Mouse (Mus musculus): ENCODE results near the gene Hist1h3i. TPM values are rescaled to one million over a fixed set of nuclear protein-coding genes. Genes with fewer than 3 reads are reported as not detected.

Gene Hist1h3i
- polyA plus RNA-seq, 1 experiment from 2014 or later = 294 TPM

Small RNA genes lying within 50 kb of the gene (microRNA-seq; reads per million reads assigned to microRNA genes)
- gene Gm19658 (not detected), gene Gm44346 (not detected), gene Gm44454 (not detected), gene Gm44466 (not detected)

Other genes starting within 250 kb of the Hist1h3i start
- gene Olfr1366, start 240.6 kb downstream of the Hist1h3i start, polyA plus RNA-seq (2014; fragmentation: Nextera tagmentation; extraction: Ambion mirVana) = 0.09 and 0.21 TPM in 2 replicates
- 0.05 TPM in 1 of 2 replicates, not detected in the other for gene Olfr1535, start 223.5 kb downstream of the Hist1h3i start, polyA plus RNA-seq (2014; fragmentation: Nextera tagmentation; extraction: Ambion mirVana)
- gene Olfr1364, start 201.6 kb downstream of the Hist1h3i start, polyA plus RNA-seq (2014; fragmentation: Nextera tagmentation; extraction: Ambion mirVana) = not detected in 2 replicates
- not detected in 2 replicates for gene Olfr1362, start 169.3 kb downstream of the Hist1h3i start, polyA plus RNA-seq (2014; fragmentation: Nextera tagmentation; extraction: Ambion mirVana)
- not detected in 2 replicates for gene Olfr11, start 140.9 kb downstream of the Hist1h3i start, polyA plus RNA-seq (2014; fragmentation: Nextera tagmentation; extraction: Ambion mirVana)
- gene Olfr1361, start 120.0 kb downstream of the Hist1h3i start, polyA plus RNA-seq (2014; fragmentation: Nextera tagmentation; extraction: Ambion mirVana) = not detected in 2 replicates
- gene Olfr1360, start 106.0 kb downstream of the Hist1h3i start, polyA plus RNA-seq (2014; fragmentation: Nextera tagmentation; extraction: Ambion mirVana) = not detected in 2 replicates
- not detected in 2 replicates for gene Olfr1359, start 85.3 kb downstream of the Hist1h3i start, polyA plus RNA-seq (2014; fragmentation: Nextera tagmentation; extraction: Ambion mirVana)
- 2.2 and 2.9 TPM in 2 replicates for gene Hist1h2bl, start 67.2 kb downstream of the Hist1h3i start, polyA plus RNA-seq (2014; fragmentation: Nextera tagmentation; extraction: Ambion mirVana)
- gene Hist1h2ai, start 66.9 kb downstream of the Hist1h3i start, polyA plus RNA-seq (2014; fragmentation: Nextera tagmentation; extraction: Ambion mirVana) = 16.9 and 20.4 TPM in 2 replicates
- 13.2 and 15.5 TPM in 2 replicates for gene Hist1h3h, start 65.7 kb downstream of the Hist1h3i start, polyA plus RNA-seq (2014; fragmentation: Nextera tagmentation; extraction: Ambion mirVana)
- gene Hist1h2bm, start 61.3 kb downstream of the Hist1h3i start, polyA plus RNA-seq (2014; fragmentation: Nextera tagmentation; extraction: Ambion mirVana) = 7.6 and 9.2 TPM in 2 replicates
- 1.1 and 1.7 TPM in 2 replicates for gene Hist1h4j, start 48.3 kb downstream of the Hist1h3i start, polyA plus RNA-seq (2014; fragmentation: Nextera tagmentation; extraction: Ambion mirVana)
- gene Hist1h4k, start 32.9 kb downstream of the Hist1h3i start, polyA plus RNA-seq (2014; fragmentation: Nextera tagmentation; extraction: Ambion mirVana) = 3.4 and 7.1 TPM in 2 replicates
- gene Hist1h2ak, start 29.5 kb downstream of the Hist1h3i start, polyA plus RNA-seq (2014; fragmentation: Nextera tagmentation; extraction: Ambion mirVana) = 6.1 and 9.4 TPM in 2 replicates
- 1.8 and 2.6 TPM in 2 replicates for gene Hist1h2bn, start 29.2 kb downstream of the Hist1h3i start, polyA plus RNA-seq (2014; fragmentation: Nextera tagmentation; extraction: Ambion mirVana)
- gene Hist1h1b, start 2.7 kb downstream of the Hist1h3i start, polyA plus RNA-seq (2014; fragmentation: Nextera tagmentation; extraction: Ambion mirVana) = 20.0 and 21.2 TPM in 2 replicates
- gene Hist1h2an, start 3.8 kb upstream of the Hist1h3i start, polyA plus RNA-seq (2014; fragmentation: Nextera tagmentation; extraction: Ambion mirVana) = 7.5 and 10.7 TPM in 2 replicates
- 1.7 and 4.9 TPM in 2 replicates for gene Hist1h2bp, start 4.1 kb upstream of the Hist1h3i start, polyA plus RNA-seq (2014; fragmentation: Nextera tagmentation; extraction: Ambion mirVana)
- 21.3 and 25.2 TPM in 2 replicates for gene Hist1h2bq, start 26.8 kb upstream of the Hist1h3i start, polyA plus RNA-seq (2014; fragmentation: Nextera tagmentation; extraction: Ambion mirVana)
- gene Hist1h2ao, start 27.1 kb upstream of the Hist1h3i start, polyA plus RNA-seq (2014; fragmentation: Nextera tagmentation; extraction: Ambion mirVana) = 2.5 and 3.6 TPM in 2 replicates
- gene Hist1h4m, start 28.4 kb upstream of the Hist1h3i start, polyA plus RNA-seq (2014; fragmentation: Nextera tagmentation; extraction: Ambion mirVana) = not detected in 2 replicates
- 11.8 and 15.0 TPM in 2 replicates for gene Hist1h4n, start 48.8 kb upstream of the Hist1h3i start, polyA plus RNA-seq (2014; fragmentation: Nextera tagmentation; extraction: Ambion mirVana)
- 6,460 and 6,662 TPM in 2 replicates for gene Hist1h2ap, start 50.1 kb upstream of the Hist1h3i start, polyA plus RNA-seq (2014; fragmentation: Nextera tagmentation; extraction: Ambion mirVana)
- gene Hist1h2br, start 50.4 kb upstream of the Hist1h3i start, polyA plus RNA-seq (2014; fragmentation: Nextera tagmentation; extraction: Ambion mirVana) = 21.5 and 24.2 TPM in 2 replicates
- gene Zfp184, start 161.7 kb upstream of the Hist1h3i start, polyA plus RNA-seq (2014; fragmentation: Nextera tagmentation; extraction: Ambion mirVana) = 26.9 and 28.8 TPM in 2 replicates
- 0.31 and 0.38 TPM in 2 replicates for gene Pom121l2, start 197.8 kb upstream of the Hist1h3i start, polyA plus RNA-seq (2014; fragmentation: Nextera tagmentation; extraction: Ambion mirVana)
- 0.20 and 0.21 TPM in 2 replicates for gene Prss16, start 226.4 kb upstream of the Hist1h3i start, polyA plus RNA-seq (2014; fragmentation: Nextera tagmentation; extraction: Ambion mirVana)